Mouse (Mus musculus) left cerebral cortex, postnatal 4 days (tissue): ENCODE measurements at regions not wholly inside any gene's neighbourhood (a gene's known extent, or its start where the extent isn't known, plus 50 kb on each side); places are given as distances from the start of the nearest gene placed in this dataset.

Experiments used
- DNase-seq: peaks from one replicate; pipeline ENCODE4 v3.0.0-alpha.2; 2022
- intact Hi-C: fragments of 180-260 bp; cut with DNase I; formaldehyde crosslinking; loops from one replicate; pipeline ENCODE4 v1.15.1; 2025

DNA sequence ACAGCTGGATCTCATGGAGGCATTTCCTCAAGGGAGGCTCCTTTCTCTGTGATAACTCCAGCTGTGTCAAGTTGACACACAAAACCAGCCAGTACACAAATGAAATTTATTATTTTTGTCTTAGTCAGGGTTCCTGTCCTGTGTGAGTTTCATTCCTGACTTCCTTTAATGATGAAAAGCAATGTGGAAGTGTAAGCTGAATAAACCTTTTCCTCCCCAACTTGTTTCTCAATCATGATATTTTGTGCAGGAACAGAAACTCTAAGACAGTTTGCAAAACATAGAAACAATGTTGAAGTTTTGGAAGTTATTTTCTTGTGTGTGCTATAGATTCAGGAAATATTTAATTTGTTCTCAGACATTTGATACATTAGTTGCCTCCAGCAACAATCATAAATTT, 526.9 kb downstream of the 1700017N19Rik start:
- DNase-seq: no peak
- intact Hi-C loops: no loop called here

DNA sequence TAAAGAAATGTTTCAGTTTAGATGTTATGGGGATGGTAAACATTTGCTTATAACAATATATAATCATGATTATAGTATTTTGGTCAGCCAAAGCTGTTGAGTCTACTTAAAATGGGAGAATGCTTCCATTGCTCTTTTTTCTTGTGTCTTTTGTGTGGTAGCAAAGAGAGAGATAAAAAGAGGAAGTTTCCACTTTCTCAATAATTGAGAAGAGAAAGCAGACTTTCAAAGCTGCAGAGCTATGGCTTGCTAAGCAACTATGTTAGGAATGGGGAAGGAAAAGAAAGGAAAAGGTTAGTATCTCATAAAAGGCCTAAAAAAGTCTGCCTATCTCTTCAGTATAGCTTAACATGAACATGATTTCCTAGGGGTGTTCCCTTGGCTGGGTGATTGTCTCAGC, 529.9 kb downstream of the 1700017N19Rik start:
- intact Hi-C loops: no loop called here

DNA sequence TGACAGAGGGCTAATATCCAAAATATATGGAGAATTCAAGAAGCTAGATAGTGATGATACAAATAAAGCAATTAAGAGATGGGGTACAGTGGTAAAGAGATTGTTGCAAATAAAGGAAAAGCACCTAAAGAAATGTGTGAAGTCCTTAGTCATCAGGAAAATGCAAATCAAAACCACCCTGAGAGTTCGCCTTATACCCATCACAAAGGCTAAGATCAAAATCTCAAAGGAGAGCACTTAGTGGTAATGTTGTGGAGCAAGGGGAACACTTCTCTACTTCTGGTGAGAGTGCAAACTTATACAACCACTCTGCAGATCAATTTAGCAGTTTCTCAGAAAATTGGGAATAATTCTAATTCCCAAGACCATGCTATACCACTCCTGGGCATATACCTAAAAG, 514.2 kb upstream of the Mgat4c start:
- intact Hi-C loops: no loop called here
- no peak for DNase-seq

More for the DNA sequence above, 529.9 kb downstream of the 1700017N19Rik start:
- DNase-seq: no peak

DNA sequence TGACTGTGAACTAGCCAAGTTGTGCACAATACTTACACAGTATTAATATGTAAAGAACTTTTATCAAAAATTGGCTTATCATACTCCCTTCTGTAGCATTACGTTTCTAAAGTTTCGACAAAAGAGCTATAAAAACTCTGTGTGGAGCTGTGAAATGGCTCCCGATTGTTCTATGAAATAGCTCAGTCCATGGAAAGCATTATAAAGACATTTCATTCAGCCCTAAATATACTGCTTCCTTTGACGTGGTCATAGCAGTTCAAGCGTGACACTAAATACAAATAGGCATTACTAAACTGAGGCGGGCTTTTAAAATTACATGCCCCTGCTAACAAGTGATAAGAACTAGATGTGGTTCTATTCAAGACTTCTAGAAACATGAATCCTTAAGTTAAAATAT, 509.5 kb upstream of the Mgat4c start:
- no peak for DNase-seq
- intact Hi-C loops: no loop called here

DNA sequence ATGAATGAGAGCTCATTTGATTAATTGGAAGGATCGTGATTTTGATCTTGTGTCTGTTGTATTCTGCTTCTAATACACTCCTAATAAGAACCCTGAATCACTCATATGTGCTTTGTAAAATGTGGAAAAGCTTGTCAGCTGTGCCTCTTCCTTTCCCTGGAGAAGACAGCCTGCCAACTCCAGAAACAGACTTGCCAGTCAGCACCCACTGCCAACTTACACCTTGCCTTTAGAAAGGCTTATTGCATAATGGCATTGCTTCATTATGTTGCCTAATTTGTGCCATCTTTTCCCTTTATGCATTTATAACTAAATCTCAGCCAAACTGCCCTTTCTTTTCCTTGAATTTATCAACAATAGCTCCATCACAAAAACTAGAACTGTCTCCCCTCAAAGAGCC, 492.1 kb upstream of the Mgat4c start:
- DNase-seq: peak; percentile 33
- intact Hi-C loops: no loop called here
